Mouse (Mus musculus): ENCODE data around the gene Syt14.

- TF ChIP-seq CTCF (IDR thresholded peaks at IDR 0.05; ENCODE audit: insufficient read depth, low read length) (no peak), POLR2A (IDR thresholded peaks at IDR 0.05; ENCODE audit: borderline replicate concordance, extremely low read depth, low read depth, low read length) (no peak)
These were observed 34.7 kb downstream of the Syt14 start for GRCm38 (mm10) chr1:193000908-193001307.
